Mouse (Mus musculus) kidney, embryonic 16.5 days (tissue): Measurements from ENCODE around the gene Lrmda. TPM values are rescaled to one million over a fixed set of nuclear protein-coding genes. Genes with fewer than 3 reads are reported as not detected.

Source experiments
- ATAC-seq: fragments of 200-750 bp; cut with Nextera tagmentation; 2 replicates; pipeline ENCODE4 v1.8.0; 2017; ENCODE audit warnings: moderate TSS enrichment; ENCODE audit not compliant: low FRiP score, low TSS enrichment
- H3K27ac ChIP-seq: fragments of 300-500 bp; sonication (generic); 2 replicates; pipeline ENCODE4 v1.5.1; 2014; ENCODE audit warnings: low read length
- H3K27me3 ChIP-seq: fragments of 300-500 bp; sonication (generic); 2 replicates; pipeline ENCODE4 v1.6.1; 2014; ENCODE audit warnings: low read length, control low read depth, mixed read lengths; ENCODE audit not compliant: insufficient read depth
- H3K36me3 ChIP-seq: fragments of 300-500 bp; sonication (generic); 2 replicates; pipeline ENCODE4 v1.6.1; 2014; ENCODE audit warnings: low read length, control low read depth, mixed read lengths; ENCODE audit not compliant: insufficient read depth
- H3K4me1 ChIP-seq: fragments of 300-500 bp; sonication (generic); 2 replicates; pipeline ENCODE4 v1.6.1; 2014; ENCODE audit warnings: low read length, control low read depth, mixed read lengths; ENCODE audit not compliant: insufficient read depth
- H3K4me2 ChIP-seq: fragments of 300-500 bp; sonication (generic); replicated peaks from 2 replicates; pipeline ENCODE4 v1.6.1; 2014; ENCODE audit warnings: low read depth, low read length
- H3K4me3 ChIP-seq: fragments of 300-500 bp; sonication (generic); 2 replicates; pipeline ENCODE4 v1.5.1; 2014; ENCODE audit warnings: mild to moderate bottlenecking, low read length
- H3K9ac ChIP-seq: fragments of 300-500 bp; sonication (generic); replicated peaks from 2 replicates; pipeline ENCODE4 v1.6.1; 2014; ENCODE audit warnings: low read length
- H3K9me3 ChIP-seq: fragments of 300-500 bp; sonication (generic); 2 replicates; pipeline ENCODE4 v1.6.1; 2016; ENCODE audit warnings: low read length, control low read depth
- WGBS: fragments of 180-500 bp; shearing (Covaris S2); extraction: QIAGEN DNeasy Blood & Tissue Kit; methylation state at CpG from one replicate; pipeline ENCODE4 v1.1.7; 2014; 5-methylcytosine and 5-hydroxymethylcytosine counted together
- polyA plus RNA-seq: library from polyadenylated mRNA; unstranded; fragments of >200 nt; fragmentation: Nextera tagmentation; extraction: Ambion mirVana; gene quantifications from 2 replicates; pipeline ENCODE4 v1.2.1, GENCODE M21; 2015

Gene Lrmda
- polyA plus RNA-seq, 1 experiment from 2014 or later: 0.76 TPM

GRCm38 (mm10) chr14:22014315-22014714 is 5.2 kb upstream of the Lrmda start:
- no peak for ATAC-seq
- Histone ChIP-seq H3K9ac (no peak overlapping the region), H3K27me3 (0 out of 2 replicates have a peak, but pooled peaks cover 4% of the 10 kb centered on the region), H3K4me2 (no peak overlapping the region), H3K4me3 (no peak overlapping the region), H3K4me1 (peaks cover 10% of the 10 kb centered on the region; the same call in 1 of the 2 replicates), H3K9me3 (no peaks in the 10 kb centered on the region), H3K27ac (peak overlapping the region; percentile 33; the same call in 1 of the 2 replicates), H3K36me3 (no peaks in the 10 kb centered on the region)
- WGBS: 81% methylated on average over 5 of the region's 5 CpGs

- Histone ChIP-seq H3K4me1 (peaks cover 12% of the 10 kb centered on the region; the same call in 1 of the 2 replicates), H3K4me2 (no peak overlapping the region), H3K27ac (peak overlapping the region; percentile 33; the same call in 1 of the 2 replicates), H3K27me3 (0 out of 2 replicates have a peak, but pooled peaks cover 4% of the 10 kb centered on the region), H3K36me3 (no peaks in the 10 kb centered on the region), H3K4me3 (no peak overlapping the region), H3K9ac (no peak overlapping the region), H3K9me3 (no peaks in the 10 kb centered on the region)
- WGBS: 34% methylated on average over 4 of the region's 4 CpGs
- peak; percentile 53 for ATAC-seq
Observed at GRCm38 (mm10) chr14:22014781-22015180, 4.7 kb upstream of the Lrmda start.

- Histone ChIP-seq H3K4me3 (no peak overlapping the region), H3K9ac (no peak overlapping the region), H3K4me2 (no peak overlapping the region), H3K36me3 (no peaks in the 10 kb centered on the region), H3K27ac (no peak overlapping the region), H3K9me3 (no peaks in the 10 kb centered on the region), H3K27me3 (0 out of 2 replicates have a peak, but pooled peaks cover 4% of the 10 kb centered on the region), H3K4me1 (peaks cover 12% of the 10 kb centered on the region; the same call in 1 of the 2 replicates)
- 38% methylated on average over 5 of the region's 5 CpGs for WGBS
- ATAC-seq: no peak
Observed at GRCm38 (mm10) chr14:22017011-22017410, 2.5 kb upstream of the Lrmda start.

DNA sequence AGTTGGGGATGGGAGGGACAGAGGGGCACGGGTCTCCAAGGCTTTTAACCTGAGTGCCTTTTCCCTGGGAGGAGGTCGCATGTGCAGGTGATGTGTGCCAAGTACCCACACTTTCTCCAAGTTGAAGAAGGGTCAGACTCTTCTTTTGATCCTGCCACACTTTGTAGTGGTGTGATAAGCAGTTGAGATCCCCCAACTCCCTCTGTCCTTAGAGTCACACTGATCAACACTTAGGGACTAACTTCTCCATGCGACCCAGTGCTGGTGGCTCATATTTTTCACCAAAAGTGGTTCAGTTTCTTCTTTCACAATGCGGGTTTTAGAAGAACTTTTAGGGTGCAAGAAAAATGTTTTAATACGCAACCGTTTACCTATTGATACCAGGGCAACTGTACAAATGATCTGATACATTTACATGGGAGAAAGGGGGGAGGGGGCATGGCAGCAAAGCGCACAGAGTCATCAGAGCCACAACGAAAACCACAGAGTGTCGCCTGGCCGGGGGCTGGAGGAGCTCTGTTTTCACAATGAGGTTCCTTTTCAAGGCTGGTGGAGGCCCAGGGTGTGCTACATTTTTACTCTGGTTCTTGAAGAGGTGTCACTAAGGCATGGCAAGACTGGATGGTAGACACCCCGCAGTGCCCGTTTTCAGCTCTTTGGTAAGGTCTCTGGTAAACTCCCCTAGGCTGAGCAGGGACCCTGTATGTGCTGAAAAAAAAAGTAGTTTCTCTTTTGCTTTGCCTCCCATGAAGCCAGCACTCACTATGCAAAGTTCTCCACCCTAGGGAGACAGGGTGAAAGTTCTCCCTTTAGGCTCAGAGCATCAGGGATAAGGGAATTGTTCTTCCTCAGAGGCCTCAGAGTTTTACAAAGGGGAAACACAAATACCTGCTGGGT is 685 bp downstream of the Lrmda start:
- peak; percentile 37; the same call in 1 of the 2 replicates for ATAC-seq
- Histone ChIP-seq H3K4me1 (peaks cover 6% of the 10 kb centered on the region; the same call in 1 of the 2 replicates), H3K27me3 (0 out of 2 replicates have a peak, but pooled peaks cover 4% of the 10 kb centered on the region), H3K27ac (no peak overlapping the region), H3K9ac (peak overlapping the region; percentile 62), H3K9me3 (no peaks in the 10 kb centered on the region), H3K4me2 (peak overlapping the region; percentile 78), H3K4me3 (peak overlapping the region; percentile 41), H3K36me3 (no peaks in the 10 kb centered on the region)
- WGBS: 52% methylated on average over 12 of the region's 12 CpGs

DNA sequence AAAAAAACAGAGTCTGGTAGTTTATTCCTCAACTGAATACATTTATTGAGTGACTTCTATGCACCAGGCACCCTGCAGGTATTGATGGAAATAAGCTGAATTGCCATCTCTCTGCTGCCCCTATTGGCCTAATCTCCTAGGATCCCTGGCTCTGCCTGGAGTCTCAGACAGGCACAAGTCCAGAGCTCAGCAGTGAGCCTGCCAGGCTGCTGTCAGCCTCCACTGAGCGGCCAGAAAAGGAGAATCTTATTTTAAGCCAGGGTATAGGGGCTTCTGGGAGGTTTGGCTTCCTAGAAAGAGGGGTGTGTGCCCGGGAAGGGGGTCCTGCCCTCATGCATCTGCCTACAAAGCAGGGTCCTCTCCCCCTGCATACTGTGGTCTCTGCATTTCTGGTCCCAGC is 1.4 kb downstream of the Lrmda start:
- 0 out of 2 replicates have a peak, but pooled peaks cover under 1% of the 10 kb centered on the region for H3K27me3 ChIP-seq
- no peaks in the 10 kb centered on the region for H3K36me3 ChIP-seq
- H3K9me3 ChIP-seq: no peaks in the 10 kb centered on the region
- H3K4me2 ChIP-seq: no peak overlapping the region
- WGBS: 31% methylated on average over 2 of the region's 2 CpGs
- H3K27ac ChIP-seq: no peak overlapping the region
- H3K4me1 ChIP-seq: peaks cover 4% of the 10 kb centered on the region; the same call in 1 of the 2 replicates
- no peak overlapping the region for H3K4me3 ChIP-seq
- ATAC-seq: no peak
- no peak overlapping the region for H3K9ac ChIP-seq

- Histone ChIP-seq H3K36me3 (no peaks in the 10 kb centered on the region), H3K4me2 (no peak overlapping the region), H3K27ac (no peak overlapping the region), H3K4me3 (no peak overlapping the region), H3K27me3 (no peaks in the 10 kb centered on the region), H3K9ac (no peak overlapping the region), H3K9me3 (no peaks in the 10 kb centered on the region), H3K4me1 (peaks cover 4% of the 10 kb centered on the region; the same call in 1 of the 2 replicates)
- WGBS: 79% methylated on average over 4 of the region's 4 CpGs
- no peak for ATAC-seq
Observed at GRCm38 (mm10) chr14:22023533-22023932, 4.0 kb downstream of the Lrmda start.

GRCm38 (mm10) chr14:22035900-22036299 is 16.4 kb downstream of the Lrmda start:
- 0 out of 2 replicates have a peak, but pooled peaks cover 2% of the 10 kb centered on the region for H3K4me1 ChIP-seq
- WGBS: 70% methylated on average over 3 of the region's 3 CpGs
- ATAC-seq: peak; percentile 54
- no peak overlapping the region for H3K4me2 ChIP-seq
- no peak overlapping the region for H3K27ac ChIP-seq
- H3K4me3 ChIP-seq: no peak overlapping the region
- H3K9me3 ChIP-seq: no peaks in the 10 kb centered on the region
- H3K36me3 ChIP-seq: no peaks in the 10 kb centered on the region
- no peak overlapping the region for H3K9ac ChIP-seq
- H3K27me3 ChIP-seq: no peaks in the 10 kb centered on the region

DNA sequence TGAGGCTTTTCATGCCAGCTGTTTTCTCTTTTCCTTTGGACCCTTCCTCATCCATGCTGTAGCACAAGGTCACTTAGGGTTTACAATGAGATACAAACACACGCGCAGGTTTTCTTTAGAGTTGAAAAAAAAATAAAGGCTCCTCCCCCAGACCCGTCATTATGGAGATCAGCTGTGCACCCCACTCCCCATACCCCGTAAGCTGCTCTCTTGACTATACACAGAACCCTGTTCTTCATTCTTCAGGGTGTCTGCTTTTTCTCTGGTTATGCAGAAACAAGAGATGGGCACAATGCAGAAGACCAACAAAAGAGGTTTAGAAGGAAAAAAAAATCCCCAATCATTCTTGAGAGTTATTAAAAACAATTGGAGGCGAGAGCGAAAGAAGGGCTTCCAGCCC is 16.8 kb downstream of the Lrmda start:
- Histone ChIP-seq H3K4me3 (no peak overlapping the region), H3K27me3 (no peaks in the 10 kb centered on the region), H3K4me2 (no peak overlapping the region), H3K9ac (no peak overlapping the region), H3K27ac (no peak overlapping the region), H3K36me3 (no peaks in the 10 kb centered on the region), H3K4me1 (0 out of 2 replicates have a peak, but pooled peaks cover 2% of the 10 kb centered on the region), H3K9me3 (no peaks in the 10 kb centered on the region)
- WGBS: 66% methylated on average over 6 of the region's 6 CpGs
- no peak for ATAC-seq

DNA sequence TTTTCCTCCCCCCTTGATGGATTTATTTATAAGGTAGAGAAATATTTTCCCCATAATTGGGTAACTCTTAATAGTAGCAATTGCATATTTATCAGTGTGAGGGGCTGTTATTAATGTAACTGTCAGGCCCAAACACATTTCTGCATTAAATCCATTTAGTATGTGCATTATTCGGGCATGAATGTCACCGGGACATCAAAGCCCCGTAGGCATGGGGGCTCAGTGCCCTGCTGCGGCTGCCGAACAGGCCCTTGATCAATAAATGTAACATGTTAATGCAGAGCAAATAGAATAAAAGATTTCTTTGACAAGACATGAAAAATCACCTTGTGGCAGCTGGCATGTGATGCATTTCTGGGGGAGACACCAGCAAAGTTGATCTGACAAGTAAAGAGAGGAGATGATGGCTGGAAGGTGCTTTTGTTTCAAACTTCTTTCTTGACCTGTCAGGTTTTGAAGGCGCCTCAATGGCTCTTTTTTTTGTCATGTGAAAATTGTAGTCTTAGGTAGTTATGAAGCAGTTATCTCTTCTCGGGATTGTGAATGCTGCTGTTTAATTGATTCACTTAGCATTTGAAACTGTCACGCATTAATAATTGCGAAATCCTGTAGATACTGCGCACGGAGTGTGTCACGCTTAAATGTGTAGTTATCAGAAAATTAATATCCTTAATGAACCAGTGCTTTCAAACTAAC is 17.4 kb downstream of the Lrmda start:
- Histone ChIP-seq H3K27ac (no peak overlapping the region), H3K36me3 (no peaks in the 10 kb centered on the region), H3K4me1 (0 out of 2 replicates have a peak, but pooled peaks cover 2% of the 10 kb centered on the region), H3K4me3 (no peak overlapping the region), H3K27me3 (no peaks in the 10 kb centered on the region), H3K9me3 (no peaks in the 10 kb centered on the region), H3K4me2 (no peak overlapping the region), H3K9ac (no peak overlapping the region)
- ATAC-seq: no peak
- WGBS: 81% methylated on average over 12 of the region's 12 CpGs
